Mouse (Mus musculus): Measurements from ENCODE around the gene Naa10. TPM values are rescaled to one million over a fixed set of nuclear protein-coding genes. Genes with fewer than 3 reads are reported as not detected.

Naa10 gene
- total RNA-seq (2021), result 10 to 100 TPM; 57.2 to 58.8 TPM
- long read RNA-seq, experiment 1, transcript Naa10-201 (8 exons, 962 nt), result minor isoform, 8 of 35 reads
- long read RNA-seq, experiment 1, transcript Naa10-204 (8 exons, 1,031 nt), result major isoform, 23 of 35 reads
- long read RNA-seq, experiment 1, partial matches to known transcripts, result 0 of 35 reads
- long read RNA-seq, experiment 1, other reads (novel, unspliced or antisense), result 4 of 35 reads
- long read RNA-seq, experiment 2, transcript Naa10-201 (8 exons, 962 nt), result minor isoform, 7 of 30 reads
- long read RNA-seq, experiment 2, transcript Naa10-204 (8 exons, 1,031 nt), result major isoform, 16 of 30 reads
- long read RNA-seq, experiment 2, partial matches to known transcripts, result 4 of 30 reads
- long read RNA-seq, experiment 2, other reads (novel, unspliced or antisense), result 1 of 30 reads

DNA sequence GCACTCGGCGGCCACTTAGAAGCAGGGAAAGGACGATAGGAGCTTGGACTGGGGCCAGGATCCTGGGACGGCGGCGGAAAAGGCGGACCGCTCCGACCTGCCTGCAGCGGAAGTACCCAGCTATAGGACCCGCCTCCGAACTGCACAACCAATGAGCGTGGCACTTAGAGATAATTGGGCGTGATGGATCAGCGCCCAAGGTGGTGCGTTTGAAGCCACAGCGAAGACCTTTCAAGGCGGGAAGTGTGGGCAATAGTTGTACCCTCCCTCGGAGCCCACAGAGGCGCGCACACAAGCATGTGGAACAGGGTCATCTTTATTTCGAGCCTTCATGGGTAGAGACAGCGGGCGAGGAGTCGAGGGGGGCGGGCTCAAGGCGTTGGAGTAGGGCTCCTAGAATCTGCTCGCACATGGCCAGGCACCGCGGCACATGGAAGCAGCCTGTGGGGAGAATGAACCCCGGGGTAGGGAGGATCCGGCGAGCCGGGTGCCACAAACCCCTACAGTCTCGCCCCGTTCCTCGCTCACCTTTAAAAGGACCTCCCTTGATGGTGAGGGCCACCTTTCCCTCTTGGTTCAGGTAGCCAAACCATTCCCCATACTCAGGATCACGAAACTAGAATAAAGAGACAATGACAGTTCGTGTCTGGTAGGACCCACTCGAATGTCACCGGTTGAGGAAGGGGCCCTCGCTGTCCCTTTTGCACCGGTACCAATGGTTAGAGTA lies at the start of gene Naa10, which contains the start of gene Arhgap4:
Naa10 (minus strand) TSS at position 122 of the 727 bp plus-strand sequence.
Arhgap4 (minus strand) TSS at position 48 of the 727 bp plus-strand sequence.
- intact Hi-C loops (cut with DNase I), result no loop called here

GRCm38 (mm10) chrX:73970781-73971180 lies 49.0 kb upstream of the Naa10 start:
- intact Hi-C loops (cut with DNase I), result no loop called here
- no peak for DNase-seq (ENCODE audit: low spot score in 2 of 2)

More for the DNA sequence above, at the start of gene Naa10, which contains the start of gene Arhgap4:
- peak; percentile 84 to 86 for DNase-seq (ENCODE audit: low spot score in 2 of 2)

DNA sequence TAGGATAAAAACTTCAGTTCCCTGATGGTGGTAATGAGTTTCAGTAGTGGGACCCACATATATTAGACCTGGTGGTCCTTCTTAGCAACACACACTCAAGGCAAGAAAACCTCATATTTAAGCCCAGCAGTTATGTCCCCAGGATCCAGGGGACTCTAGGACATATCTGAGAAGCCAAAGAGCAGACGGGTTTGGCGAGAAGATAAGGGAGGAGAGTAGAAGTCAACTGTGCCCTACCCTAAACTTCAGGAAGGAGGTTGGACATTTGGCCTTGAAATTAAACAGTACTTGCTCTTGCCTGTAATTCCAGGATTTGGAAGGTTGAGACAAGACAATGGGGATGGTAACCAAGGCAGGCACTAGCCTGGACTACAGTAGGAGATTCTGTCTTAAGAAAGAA lies 48.0 kb upstream of the Naa10 start:
- DNase-seq (ENCODE audit: low spot score in 2 of 2), result no peak
- intact Hi-C loops (cut with DNase I), result loop anchor here (5.0 kb wide), 2 partner anchors 53 to 443 kb away; partner anchors contain the start of gene Irak1

DNA sequence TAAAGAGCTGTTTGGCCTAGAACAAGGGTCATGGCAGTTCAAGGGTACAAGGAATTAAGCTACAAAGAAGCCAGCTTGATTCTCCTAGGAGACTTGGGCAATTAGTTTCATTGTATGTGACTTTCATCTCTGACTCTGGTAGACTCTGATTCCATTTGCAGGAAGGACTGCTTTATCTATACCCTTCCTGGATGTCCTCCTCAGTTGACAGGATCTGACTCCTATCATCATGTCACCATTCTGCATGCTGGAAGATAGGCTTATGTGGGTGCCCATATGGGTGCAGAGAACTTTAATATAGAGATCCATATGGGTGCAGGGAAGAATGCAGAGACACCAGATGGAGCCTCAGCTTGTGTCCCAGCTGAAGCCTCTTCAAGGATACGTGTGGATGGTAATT lies 47.4 kb upstream of the Naa10 start:
- DNase-seq (ENCODE audit: low spot score in 2 of 2), result no peak
- intact Hi-C loops (cut with DNase I), result loop anchor here (5.0 kb wide), 2 partner anchors 53 to 443 kb away; partner anchors contain the start of gene Irak1

DNA sequence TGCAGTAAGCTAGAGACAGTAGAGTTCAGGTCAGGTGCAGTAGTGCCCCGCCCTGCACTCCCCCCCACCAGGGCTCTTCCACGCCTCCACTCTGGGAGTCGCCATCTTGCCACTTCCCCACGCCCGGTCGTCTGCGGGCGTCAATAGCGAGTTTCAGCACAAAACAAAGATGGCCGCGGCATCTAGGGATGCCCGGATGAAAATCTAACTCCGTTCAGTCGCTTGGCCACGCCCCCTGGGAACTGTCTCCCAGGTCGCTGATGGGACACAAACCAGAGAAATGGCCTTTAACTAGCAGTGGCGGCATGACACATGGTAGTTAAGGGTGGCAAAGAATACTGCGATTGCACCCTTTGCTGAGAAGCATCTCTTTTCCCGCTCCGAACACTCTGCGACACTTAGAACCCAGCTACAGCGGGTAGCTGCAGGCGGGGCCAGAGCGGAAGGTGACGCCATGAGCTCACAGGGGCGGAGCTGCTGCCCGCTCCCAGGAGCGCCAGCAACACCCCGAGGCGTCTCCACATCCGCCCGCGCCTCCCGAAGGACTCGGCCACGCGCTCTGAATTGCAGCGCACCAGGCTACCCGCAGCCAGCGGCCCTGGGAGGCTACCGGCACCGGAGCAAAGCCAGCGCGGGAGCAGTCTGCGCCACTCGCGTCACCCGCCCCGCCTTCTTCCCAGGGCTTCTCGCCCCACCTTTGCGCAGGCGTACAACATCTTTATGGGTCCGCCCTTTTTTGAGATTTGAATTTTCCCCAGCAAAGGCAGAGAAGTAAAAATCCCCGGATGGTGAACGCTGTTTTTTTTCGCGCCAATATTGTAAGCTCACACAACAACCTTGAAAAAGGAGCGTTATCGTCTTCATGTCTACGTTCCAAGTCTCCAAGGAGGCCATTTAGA lies 45.7 kb upstream of the Naa10 start:
- DNase-seq (ENCODE audit: low spot score in 2 of 2), result peak; percentile 87 to 93
- intact Hi-C loops (cut with DNase I), result loop anchor here (5.0 kb wide), 2 partner anchors 55 to 445 kb away; partner anchors contain the start of gene Irak1

GRCm38 (mm10) chrX:73966248-73967176 lies 44.8 kb upstream of the Naa10 start, which contains the start of gene Hcfc1:
TSS of gene Hcfc1 (minus strand) at chrX:73966357.
- peak; percentile 88 to 91 for DNase-seq (ENCODE audit: low spot score in 2 of 2)
- intact Hi-C loops (cut with DNase I), result loop anchor here (5.0 kb wide), 2 partner anchors 56 to 446 kb away; partner anchors contain the start of gene Irak1

- intact Hi-C loops (cut with DNase I), result loop anchor here (5.0 kb wide), 2 partner anchors 57 to 447 kb away; partner anchors contain the start of gene Irak1
Observed at GRCm38 (mm10) chrX:73965307-73965706, 43.6 kb upstream of the Naa10 start.

DNA sequence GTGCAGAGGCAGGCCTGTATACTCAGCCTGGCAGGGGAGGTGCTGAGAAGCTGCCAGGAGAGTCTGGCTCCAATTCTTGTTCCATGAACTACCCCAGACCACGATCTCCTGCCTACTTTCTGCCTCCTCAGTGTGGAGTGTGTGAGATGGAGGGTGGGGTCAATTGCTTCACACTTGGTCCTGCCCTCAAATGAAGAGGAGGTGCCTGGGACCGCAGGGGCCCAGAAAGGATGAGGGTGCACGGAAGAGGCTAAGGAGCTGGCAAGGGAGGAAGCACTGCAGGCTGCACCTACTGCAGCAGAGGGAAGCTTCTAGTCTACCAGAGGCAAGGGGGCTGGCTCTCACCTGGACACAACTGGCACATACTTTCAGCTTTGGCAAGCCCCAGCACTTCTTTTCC lies 42.6 kb upstream of the Naa10 start:
- intact Hi-C loops (cut with DNase I), result no loop called here
- no peak for DNase-seq (ENCODE audit: low spot score in 2 of 2)

More at GRCm38 (mm10) chrX:73965307-73965706, 43.6 kb upstream of the Naa10 start:
- DNase-seq (ENCODE audit: low spot score in 2 of 2), result peak; percentile 67 to 76

- no peak for DNase-seq (ENCODE audit: low spot score in 2 of 2)
- intact Hi-C loops (cut with DNase I), result no loop called here
Observed at GRCm38 (mm10) chrX:73954988-73955387, 33.2 kb upstream of the Naa10 start.

GRCm38 (mm10) chrX:73952603-73953002 lies 30.9 kb upstream of the Naa10 start:
- no peak for DNase-seq (ENCODE audit: low spot score in 2 of 2)
- intact Hi-C loops (cut with DNase I), result no loop called here

- no peak for DNase-seq (ENCODE audit: low spot score in 2 of 2)
- intact Hi-C loops (cut with DNase I), result loop anchor here (5.0 kb wide), 1 partner anchor 152 kb away; no protein-coding TSS in a partner anchor
Observed at GRCm38 (mm10) chrX:73949341-73949740, 27.6 kb upstream of the Naa10 start.

- peak; percentile 55 to 74 for DNase-seq (ENCODE audit: low spot score in 2 of 2)
- intact Hi-C loops (cut with DNase I), result loop anchor here (5.0 kb wide), 1 partner anchor 151 kb away; no protein-coding TSS in a partner anchor
Observed at GRCm38 (mm10) chrX:73948647-73949046, 26.9 kb upstream of the Naa10 start.

DNA sequence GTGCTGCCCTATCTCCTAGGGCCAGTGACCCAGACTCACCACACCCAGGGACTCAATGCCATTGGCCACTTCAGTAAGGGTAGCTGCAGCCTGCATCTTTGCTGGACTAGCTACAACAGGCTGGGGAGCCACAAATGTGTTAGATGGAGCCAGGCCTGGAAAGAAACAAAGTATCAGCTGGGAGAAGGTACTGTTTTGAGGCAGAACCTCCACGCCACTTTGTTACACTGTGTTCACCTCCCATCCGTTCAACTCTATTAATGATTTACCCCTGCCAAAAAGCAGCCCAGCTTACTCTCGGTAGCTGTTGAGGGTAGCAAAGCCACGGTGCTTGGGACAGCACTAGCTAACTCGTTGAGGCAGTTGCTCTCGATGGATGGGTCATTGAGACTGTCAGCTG lies 25.2 kb upstream of the Naa10 start:
- DNase-seq (ENCODE audit: low spot score in 2 of 2), result no peak
- intact Hi-C loops (cut with DNase I), result loop anchor here (1.0 to 5.0 kb wide), 2 partner anchors 12 to 150 kb away; no protein-coding TSS in a partner anchor

- DNase-seq (ENCODE audit: low spot score in 2 of 2), result no peak
- intact Hi-C loops (cut with DNase I), result no loop called here
Observed at GRCm38 (mm10) chrX:73942294-73942693, 20.6 kb upstream of the Naa10 start.

DNA sequence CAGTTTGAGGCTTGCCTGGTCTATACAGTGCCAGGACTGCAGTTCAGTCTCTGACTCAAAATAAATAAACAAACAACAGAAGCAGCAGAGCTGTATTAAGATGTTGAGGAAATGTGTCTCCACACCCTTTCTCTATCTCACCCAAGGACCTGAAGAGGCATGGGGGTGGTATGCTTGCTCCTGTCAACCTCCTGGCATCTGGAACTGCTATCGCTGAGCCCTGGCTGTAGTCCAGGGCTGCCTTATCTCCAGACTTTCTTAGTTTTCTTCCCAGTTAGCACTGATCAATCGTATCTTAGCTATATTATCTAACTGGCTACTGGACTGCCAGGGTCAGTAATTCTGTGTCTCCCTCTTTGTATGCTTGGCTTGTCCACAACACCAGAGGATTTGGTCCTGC lies 20.1 kb upstream of the Naa10 start:
- intact Hi-C loops (cut with DNase I), result no loop called here
- DNase-seq (ENCODE audit: low spot score in 2 of 2), result no peak

DNA sequence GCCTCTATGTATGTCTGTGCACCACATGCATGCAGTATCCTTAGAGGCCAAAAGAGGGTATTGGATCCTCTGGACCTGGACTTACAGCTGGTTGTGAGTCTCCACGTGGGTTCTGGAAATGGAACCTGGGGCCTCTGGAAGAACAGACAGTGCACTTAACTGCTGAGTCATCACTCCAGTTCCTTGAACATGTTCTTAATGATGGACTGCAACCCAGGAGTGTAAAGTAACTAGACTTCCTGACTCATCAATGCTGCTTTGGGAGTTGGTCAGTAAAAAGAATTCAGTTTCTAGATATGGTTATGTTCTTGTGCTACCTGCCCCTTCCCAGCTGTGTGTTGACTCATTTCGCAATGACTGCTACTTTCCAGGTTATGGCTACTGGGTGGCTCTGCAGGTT lies 10.1 kb upstream of the Naa10 start:
- no peak for DNase-seq (ENCODE audit: low spot score in 2 of 2)
- intact Hi-C loops (cut with DNase I), result no loop called here

DNA sequence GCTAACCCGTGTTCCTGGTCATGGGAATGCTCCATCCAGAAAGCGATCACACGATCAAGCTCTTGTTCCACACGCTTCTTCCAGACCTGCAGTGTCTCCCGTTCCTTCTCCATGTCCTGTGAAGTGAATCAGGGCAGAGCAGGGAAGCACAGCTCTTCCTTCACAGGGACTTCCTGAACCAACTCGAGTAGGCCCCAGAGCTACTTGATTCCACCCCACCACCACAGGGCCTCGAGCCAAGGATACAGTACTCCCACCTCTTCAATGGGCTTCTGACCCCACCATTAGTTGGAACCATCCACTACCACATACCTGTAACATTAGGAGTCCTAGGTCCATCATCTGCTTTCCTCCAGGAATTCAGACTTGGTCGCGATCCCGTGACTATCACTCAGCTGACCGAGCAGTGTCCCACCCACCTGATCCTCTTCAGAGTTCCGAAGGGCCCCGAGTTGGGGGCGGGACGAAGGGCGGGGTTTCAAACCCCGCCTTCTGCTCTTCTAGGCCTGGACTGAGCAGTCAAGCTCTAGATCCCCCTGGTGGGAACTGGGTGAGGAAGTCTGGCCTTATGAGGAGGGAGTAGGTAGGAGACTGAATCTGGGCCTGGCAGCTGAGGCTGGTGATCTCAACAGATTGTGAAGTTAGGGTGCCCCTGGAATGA lies 8.8 kb upstream of the Naa10 start, which contains the start of gene Renbp:
Renbp (minus strand) TSS at position 449 of the 661 bp plus-strand sequence.
- DNase-seq (ENCODE audit: low spot score in 2 of 2), result peak in 1 of 2 experiments; percentile 11
- intact Hi-C loops (cut with DNase I), result no loop called here

Measured in left cerebral cortex, postnatal 14 days (tissue).